Mouse (Mus musculus): ENCODE data around the gene Srcap. TPM values are rescaled to one million over a fixed set of nuclear protein-coding genes. Genes with fewer than 3 reads are reported as not detected.
A peak's percentile ranks its signal among the peaks of the same experiment; 100 is the strongest.

Srcap gene
- total RNA-seq, 2 experiments from 2014 or later: 67.8 to 74.8 TPM

DNA sequence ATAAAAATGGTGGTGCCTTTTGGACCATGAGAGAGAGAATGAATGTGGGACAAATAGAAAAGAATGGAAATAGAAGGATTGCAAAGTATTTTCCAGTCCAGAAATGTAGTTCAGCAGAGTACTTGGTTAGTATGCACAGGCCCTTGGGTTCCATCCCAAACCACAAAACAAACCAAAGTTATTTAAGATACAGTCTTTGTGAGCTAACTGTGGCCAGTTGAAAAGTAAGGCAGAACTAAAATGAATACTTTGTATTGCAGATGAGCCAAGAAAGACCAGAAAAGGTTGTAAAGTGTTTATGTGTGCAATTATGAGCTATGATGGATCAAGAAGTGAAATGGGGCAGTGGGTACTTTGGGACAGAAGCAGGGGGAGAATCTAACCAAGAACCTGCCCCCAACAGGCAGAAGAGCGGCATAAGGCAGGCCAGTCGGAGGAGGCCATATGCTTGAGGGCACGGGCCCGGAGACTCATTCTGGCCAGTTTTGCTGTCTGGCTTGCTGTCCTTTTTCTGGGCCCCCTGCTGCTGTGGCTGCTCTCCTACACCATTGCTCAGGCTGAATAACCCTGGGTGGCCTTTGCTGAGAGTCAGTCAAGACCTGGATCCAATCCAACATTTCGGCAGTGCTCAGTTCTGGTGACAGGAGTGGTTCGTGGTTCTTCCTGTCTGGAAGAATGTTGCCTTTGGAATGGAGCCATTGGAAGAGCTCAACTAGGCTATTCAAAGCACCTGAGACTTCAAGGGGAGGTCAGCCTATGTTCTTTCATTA is 52.8 kb downstream of the Srcap start:
- peak; percentile 78 to 79 for DNase-seq
- intact Hi-C loops (cut with DNase I): no loop called here

DNA sequence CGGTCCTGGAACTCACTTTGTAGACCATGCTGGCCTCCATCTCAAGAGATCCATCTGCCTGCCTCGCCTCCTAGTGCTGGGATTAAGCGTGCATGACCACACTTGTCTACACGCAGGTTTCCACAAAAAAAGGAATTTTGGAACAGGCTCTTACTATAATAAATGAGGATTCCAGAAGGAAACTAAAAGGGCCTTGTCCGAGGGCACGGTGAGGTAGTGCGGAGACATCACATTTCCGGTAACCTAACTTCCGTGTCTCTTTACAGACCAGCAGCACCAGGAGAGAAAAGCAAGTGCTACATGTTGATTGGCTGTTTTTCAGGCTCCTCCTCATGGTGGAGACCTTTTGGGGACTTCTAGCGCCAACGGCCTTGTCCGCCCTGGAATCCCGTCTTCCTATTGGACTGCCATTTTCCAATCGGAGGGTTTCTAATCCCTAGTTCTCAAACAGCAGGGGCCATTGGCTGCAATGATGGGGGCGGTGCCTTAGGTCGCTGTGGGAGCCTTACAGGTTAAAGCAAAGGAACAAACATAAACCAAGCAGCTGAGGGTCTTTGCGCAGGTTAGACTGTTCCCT is 61.2 kb downstream of the Srcap start, which contains the start of gene Phkg2:
TSS of gene Phkg2 (plus strand) at position 446 of the 577 bp plus-strand sequence.
- intact Hi-C loops (cut with DNase I): no loop called here
- peak; percentile 96 to 97 for DNase-seq

DNA sequence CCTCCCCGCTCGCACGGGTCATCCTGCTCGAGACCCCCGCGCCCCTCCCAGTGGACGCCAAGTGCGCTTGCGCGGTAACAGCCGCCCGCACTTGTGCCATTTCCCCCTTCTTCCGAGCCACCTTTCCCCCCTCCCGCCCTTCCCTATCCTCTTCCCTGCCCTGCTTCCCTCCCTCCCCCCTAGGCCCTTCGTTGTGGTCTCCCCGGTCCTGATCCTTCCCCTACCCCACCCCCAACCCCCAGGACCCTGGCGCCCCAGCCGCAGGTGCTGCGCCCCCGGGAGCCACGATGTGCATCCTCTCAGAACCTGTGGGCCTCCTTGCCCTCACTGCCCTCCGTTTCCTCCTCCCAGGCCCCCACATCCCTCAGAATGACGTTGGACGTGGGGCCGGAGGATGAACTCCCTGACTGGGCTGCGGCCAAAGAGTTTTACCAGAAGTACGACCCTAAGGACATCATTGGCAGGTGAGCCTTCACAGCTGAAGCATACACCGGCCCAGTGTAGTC is 61.8 kb downstream of the Srcap start:
- intact Hi-C loops (cut with DNase I): no loop called here
- DNase-seq: peak; percentile 24 to 32

DNA sequence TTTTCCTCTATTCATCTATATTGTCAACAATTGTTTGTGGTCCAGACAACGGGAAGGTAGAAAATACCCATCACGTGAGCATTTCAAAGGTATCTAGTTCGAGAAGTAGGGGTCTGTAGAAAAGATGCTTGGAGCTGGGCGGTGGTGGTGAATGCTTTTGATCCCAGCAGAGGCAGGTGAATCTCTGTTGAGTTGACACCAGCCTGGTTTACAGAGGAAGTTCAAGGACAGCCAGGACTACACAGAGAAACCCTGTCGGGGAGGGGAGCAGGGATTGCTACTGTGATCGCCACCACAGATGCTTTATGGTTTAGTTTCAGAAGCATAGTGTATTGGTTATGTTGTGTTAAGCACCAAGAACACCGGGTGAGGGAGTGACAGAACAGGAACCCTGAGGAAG is 62.3 kb downstream of the Srcap start:
- DNase-seq: no peak
- intact Hi-C loops (cut with DNase I): no loop called here

DNA sequence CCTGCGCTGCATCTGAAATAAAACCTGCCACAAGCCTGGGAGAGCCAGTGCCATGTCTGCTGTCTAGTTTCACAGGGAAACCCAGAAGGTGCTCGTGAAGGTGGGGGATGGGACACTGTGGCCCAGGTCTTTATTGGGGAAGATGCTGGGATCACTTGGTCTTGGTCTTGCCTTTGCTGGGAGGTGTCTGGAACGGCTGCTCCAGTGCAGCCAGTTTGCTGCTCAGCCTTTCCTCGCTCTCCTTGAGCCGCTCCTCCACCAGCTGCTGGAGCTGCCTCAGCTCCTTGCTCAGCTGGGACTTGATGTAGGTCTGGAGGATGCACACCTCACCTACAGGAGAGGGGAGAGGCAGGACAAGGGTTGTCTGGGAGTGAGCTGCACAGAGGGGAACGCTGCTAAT is 71.5 kb downstream of the Srcap start:
- DNase-seq: no peak
- intact Hi-C loops (cut with DNase I): no loop called here

DNA sequence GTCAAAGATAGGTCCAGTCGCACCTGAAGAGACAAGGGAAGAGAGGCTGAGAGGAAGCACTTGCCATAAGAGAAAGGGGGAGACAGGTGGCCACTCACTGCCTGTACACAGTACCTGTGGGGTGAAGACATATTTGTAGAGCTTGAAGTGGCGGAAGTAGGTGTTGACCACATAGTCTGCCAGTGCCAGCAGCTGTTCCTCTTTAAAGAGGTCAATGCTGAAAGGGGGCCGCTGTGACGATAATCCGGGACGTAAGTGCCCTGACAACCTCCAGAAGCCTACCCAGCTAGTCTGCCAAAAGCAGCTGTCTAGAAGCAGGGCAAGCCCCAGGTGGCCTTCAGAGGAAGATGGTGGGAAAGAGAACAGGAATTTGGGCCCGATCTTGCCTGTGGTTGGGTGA is 73.2 kb downstream of the Srcap start:
- no peak for DNase-seq
- intact Hi-C loops (cut with DNase I): no loop called here

DNA sequence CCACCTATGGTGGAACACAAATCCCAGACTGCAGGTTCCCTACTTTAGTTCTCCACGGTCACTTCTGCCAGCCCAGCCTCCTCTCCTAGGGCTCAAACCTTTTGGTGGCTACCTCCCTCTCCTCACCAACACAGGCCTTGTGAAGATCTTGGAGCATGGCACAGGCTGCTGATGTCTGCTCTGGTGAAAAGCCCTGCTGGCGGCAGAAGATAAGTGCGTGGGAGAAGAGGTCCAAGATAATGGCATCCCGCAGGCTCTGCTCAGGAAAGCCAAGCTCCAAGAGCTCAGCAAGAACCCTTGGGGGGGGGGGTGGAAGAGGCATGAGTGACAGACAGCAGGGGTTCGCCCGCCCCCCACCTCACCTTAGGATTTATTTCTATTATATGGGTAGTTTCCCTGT is 74.4 kb downstream of the Srcap start:
- no peak for DNase-seq
- intact Hi-C loops (cut with DNase I): no loop called here

DNA sequence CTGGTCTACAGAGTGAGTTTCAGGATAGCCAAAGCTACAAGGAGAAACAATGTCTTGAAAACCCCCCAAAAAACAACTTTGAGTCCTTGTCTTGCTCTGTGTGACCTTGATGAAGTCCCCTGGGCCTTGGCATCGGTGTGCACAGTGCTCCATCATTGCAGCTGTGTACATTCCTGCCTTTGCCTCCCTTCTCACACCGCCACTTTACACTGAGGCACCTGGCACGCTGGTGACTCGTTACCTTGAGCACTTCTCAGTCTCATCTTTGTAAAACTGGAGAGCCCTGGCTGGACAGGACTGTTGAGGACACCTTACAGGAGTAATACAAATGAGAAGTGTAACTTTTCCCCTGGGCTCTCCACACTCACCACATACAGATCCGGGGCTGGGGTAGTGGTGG is 75.4 kb downstream of the Srcap start:
- intact Hi-C loops (cut with DNase I): no loop called here
- no peak for DNase-seq

DNA sequence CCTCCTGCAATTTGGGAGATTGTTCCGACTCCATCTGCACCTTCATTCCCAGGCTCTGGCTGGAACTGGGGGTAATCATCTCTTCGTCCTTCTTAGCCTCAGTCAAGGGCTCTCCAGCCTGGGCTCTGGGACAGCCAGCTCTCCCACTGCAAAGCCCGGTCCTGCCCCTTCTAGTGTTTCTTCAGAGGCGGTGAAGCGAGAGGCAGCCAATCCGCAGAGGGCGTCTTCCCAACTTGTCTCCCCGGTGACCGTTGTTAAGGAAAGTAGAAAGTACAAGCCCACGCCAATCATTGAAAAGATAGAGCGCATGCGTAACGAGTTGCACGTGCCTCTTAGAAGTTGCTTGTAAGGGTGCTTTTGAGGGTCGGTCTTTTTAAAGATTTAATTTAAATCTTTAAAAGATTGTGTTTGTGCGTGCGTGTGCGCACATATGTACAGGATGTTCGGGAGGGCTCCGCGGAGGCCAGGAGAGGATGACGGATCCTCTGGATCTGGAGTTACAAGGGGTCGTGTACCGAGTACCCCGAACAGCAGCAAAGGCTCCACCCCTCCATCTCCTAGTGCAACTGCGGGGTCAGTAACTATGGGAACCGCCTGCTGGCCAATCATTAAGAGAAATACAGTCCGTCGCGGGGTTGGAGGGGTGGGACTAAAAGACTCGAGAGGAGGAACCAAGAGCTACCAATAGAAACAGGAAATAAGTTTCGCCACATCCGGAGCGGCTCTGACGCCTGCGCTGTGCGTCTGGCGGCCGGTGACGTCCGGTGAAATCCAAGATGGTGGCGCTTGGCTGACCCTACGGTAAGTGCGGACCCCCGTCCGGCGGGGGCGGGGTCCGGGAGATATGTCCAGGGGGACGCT is 76.5 kb downstream of the Srcap start, which contains the start of the genes Ccdc189 and Rnf40:
TSS of gene Ccdc189 (minus strand) at position 585 of the 861 bp plus-strand sequence.
TSS of gene Rnf40 (plus strand) at position 757 of the 861 bp plus-strand sequence.
- intact Hi-C loops (cut with DNase I): no loop called here
- peak; percentile 96 for DNase-seq

DNA sequence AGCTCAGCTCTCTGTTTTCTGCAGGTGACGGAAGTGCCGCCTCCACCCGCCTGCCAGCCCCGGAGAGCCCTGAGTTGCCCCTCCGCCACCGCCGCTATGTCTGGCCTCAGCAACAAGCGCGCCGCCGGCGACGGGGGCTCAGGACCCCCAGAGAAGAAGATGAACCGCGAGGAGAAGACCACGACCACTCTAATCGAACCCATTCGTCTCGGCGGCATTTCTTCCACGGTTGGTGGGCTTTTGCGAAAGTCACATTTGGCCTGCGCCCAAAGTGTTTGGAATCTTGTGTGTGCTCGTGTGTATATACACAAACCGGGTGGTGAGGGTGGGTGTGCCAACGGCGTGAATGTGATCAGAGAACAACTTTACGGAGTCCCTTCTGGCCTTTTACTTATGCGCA is 77.1 kb downstream of the Srcap start:
- DNase-seq: no peak
- intact Hi-C loops (cut with DNase I): no loop called here

DNA sequence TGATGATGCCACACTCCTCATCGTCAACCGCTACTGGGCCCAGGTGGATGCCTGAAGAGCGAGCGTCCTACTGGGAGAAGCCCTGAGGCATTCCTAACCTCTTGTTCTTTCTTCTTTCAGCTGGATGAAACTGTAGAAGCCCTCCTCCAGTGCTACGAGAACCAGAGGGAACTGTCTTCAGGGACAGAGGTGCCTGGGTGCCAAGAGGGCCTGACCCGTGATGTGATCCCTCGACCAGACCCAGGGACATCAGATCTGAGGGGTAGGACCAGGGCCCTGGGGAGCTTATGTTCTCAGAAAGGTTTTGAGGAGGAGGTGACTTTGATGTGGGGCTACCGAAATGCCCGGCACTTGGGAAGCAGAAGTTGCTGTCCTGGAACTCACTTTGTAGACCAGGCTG is 77.9 kb downstream of the Srcap start:
- DNase-seq: no peak
- intact Hi-C loops (cut with DNase I): no loop called here

DNA sequence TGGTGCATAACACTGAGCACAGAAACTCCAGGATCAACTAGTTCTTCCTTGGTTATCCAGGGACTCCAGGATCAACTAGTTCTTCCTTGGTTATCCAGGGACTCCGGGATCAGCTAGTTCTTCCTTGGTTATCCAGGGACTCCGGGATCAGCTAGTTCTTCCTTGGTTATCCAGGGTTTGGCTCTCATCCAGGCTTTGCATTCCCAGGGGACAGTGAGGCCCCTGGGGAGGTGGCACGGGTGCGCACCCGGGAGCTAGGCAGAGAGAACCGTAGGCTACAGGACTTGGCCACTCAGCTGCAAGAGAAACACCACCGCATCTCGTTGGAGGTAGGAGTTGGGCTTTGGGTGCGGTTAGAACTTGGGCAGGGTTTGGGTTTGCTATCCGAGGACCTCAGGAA is 79.3 kb downstream of the Srcap start:
- intact Hi-C loops (cut with DNase I): no loop called here
- DNase-seq: peak; percentile 24 to 38

DNA sequence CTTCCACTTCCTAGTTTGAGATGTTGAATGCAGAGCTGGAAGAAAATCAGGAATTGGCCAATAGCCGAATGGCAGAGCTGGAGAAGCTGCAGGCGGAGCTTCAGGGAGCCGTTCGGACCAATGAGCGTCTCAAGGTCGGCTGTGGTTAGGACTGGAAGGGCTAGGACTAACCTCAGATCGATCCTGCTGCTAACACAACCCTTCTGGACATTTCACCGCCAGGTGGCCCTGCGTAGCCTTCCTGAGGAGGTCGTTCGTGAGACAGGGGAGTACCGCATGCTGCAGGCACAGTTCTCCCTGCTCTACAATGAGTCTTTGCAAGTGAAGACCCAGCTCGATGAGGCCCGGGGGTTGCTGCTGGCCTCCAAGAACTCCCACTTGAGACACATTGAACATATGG is 80.8 kb downstream of the Srcap start:
- intact Hi-C loops (cut with DNase I): no loop called here
- DNase-seq: no peak

DNA sequence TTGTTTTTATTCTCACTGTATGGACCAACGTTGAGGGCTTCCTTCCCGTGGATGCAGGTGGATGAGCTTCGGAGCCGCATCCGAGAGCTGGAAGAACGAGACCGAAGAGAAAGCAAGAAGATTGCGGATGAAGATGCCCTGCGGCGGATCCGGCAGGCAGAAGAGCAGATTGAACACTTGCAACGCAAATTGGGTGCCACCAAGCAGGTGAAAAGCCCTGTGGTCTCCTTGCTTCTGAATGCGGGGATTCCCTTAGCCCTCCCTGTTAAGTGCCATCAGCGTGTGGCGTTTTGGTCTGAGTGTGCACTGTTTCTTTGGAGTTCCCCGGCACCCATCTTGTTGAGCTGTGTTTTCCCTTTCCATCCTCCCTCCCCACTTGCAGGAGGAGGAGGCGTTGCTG is 85.0 kb downstream of the Srcap start:
- no peak for DNase-seq
- intact Hi-C loops (cut with DNase I): no loop called here

DNA sequence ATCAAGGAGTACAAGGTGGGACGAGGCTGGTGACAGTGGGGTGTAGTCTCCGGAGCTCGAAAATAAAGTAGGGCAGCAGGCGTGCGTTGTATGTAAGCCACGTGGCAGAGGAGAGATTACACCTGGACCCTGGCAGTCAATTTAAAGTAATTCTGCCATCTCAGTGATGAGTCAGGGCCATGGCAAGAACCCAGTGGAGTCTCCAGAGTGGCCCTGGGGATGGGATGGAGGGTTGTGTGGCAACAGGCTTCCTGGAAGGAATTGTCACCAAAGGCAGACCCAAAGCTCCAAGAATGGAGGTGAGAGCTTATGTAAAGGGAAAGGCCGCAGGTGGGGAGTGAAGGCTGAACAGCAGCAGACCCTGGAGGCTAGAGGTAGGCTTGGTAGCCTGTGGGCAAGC is 88.8 kb downstream of the Srcap start:
- intact Hi-C loops (cut with DNase I): no loop called here

DNA sequence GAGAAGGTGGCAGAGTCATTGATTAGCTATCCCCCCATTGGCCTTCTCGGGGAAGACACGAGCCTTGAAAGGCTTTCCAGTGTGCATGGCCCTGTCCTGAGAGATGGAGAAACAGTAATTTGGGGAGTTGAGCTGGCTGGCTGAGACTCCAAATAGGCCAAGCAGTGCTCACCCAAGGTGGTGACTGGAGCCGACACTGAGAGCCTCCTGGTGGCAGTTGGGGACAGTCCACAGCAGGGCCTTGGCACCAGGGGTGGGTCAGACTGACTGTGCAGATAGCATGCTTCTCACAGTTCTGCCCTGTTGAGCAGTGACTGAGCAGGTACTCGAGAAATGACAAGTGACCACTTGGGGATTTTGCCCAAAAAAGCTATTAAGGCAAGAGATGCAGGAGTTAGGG is 90.0 kb downstream of the Srcap start:
- intact Hi-C loops (cut with DNase I): no loop called here
- no peak for DNase-seq

More for the DNA sequence above, 88.8 kb downstream of the Srcap start:
- DNase-seq: no peak

DNA sequence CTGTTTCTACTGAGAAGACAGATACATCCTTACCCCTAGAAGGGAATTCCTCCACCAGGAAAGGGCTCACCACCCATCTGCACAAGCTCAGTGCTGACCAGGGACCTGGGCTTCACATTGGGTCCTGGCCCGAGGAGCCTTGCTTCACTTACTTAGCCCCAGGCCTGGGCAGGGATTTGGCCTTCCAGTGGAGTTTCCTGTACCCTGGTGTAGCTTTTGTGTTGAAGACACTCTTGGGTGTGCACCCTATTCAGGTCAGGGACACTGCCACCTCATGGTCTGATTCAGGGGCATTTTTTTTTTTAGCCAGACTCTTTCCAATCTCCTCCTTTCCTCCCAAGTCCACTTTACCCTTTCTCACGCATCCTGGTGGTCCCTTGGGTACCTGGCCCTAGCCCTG is 91.1 kb downstream of the Srcap start:
- intact Hi-C loops (cut with DNase I): no loop called here
- no peak for DNase-seq

DNA sequence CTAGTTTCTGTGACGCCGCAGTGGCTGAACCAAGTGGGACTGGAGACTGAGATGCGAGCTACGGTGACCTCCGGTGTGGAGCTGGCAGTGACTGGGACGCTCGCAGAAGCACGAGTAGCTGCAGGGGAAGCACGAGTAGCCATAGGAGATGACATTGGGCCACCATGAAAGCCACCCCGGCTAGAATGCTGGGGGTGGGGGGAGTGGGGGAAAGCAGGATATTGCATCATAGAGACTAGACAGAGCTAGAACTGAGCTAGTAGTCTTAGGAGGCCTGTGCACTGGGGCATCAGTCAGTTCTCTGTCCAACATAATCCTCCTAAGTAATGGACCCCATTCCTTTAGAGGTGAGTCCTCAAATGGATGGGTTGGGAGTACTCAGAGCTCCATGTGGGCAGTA is 92.5 kb downstream of the Srcap start:
- DNase-seq: no peak
- intact Hi-C loops (cut with DNase I): no loop called here

DNA sequence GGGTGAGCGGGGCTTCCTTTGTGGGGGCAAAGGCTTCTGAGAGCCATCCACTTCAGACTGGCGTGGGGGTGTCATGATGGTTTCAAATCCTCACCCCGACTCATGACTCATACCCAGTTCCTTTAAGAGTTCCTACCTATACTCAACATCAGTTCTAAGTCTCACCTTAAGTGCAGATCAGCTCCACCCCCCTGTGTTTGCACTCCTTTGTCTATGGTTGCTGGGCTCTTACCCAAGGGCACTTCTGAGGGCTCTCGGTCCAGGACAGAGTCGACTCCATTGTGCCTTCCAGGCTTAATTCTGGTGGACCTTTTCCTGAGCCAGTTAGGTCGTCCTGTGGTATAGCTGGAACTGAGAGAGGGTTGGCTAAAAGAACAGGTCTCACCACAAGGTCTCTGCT is 95.4 kb downstream of the Srcap start:
- no peak for DNase-seq
- intact Hi-C loops (cut with DNase I): no loop called here

Measured in heart, postnatal 10 days (tissue).